Comparison of ENCODE assay signal across 8 mouse cellular contexts in the genomic region with DNA sequence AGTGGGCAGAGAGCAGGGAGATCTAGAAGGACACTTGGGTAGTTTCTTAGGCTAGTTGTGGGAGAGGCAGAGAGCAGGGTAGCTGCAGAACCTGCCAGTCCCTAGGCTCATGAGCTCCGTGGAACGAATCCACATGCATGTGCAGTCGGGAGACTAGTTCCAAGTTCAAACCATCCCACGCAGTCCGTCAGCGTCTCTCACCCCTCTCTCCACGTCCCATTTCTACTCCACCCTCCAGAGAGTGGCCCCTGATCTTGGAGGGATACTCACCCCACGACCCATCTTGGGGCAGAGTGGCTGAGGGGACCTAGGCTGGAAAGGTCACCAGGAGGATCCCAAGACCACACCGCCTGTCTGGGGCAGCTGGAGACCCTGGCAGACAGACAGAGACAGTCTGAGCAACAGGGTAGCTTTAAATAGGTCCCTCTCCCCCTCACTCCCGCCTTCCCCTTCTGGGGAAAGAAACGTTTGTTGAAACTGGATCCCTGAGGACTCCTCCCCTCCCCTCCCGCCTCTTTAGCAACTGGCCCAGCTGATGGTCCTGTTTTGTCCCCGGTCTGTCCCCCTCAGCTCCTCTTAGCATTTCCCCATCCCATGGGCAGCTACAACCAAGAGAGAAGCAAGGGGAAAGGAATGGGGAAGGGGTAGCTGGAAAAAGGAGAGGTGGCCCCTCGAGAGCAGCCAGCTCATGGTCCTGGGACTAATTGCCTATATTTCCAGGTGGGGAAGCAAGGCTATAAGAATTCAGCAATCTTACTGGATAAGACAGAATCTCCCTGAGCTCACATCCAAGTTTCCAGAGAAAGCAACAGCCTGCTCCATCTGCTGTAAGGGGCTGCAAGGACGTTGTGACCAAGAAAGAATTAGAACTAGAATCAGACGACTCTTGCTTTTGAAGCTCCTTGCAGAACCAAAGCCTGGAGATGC. TPM values are rescaled to one million over a fixed set of nuclear protein-coding genes. Genes with fewer than 3 reads are reported as not detected.
DNase-seq lines count a peak whose midpoint lies in the region; ATAC-seq lines count a peak whose summit lies in the region.

Gene Atp1a2 (minus strand): TSS at position 454 of the 927 bp plus-strand sequence.

- H3K27me3 ChIP-seq in liver, embryonic 11.5 days (replicated peaks; ENCODE audit: control insufficient read depth, insufficient read depth, low read length) = peaks cover 49% of the 10 kb centered on the region
- peaks cover 9% of the 10 kb centered on the region; the same call in 1 of the 2 replicates for H3K27me3 ChIP-seq in forebrain, embryonic 12.5 days
- H3K27me3 ChIP-seq in heart, embryonic 14.5 days (ENCODE audit: control insufficient read depth, insufficient read depth, low read length) = no peaks in the 10 kb centered on the region
- no peaks in the 10 kb centered on the region for H3K27me3 ChIP-seq in stomach, embryonic 15.5 days (replicated peaks)

- no peak within 1 kb of the TSS for H3K4me3 ChIP-seq in liver, embryonic 11.5 days (ENCODE audit: low read depth, low read length)
- H3K4me3 ChIP-seq in forebrain, embryonic 12.5 days (replicated peaks) = peak within 1 kb of the TSS; percentile 19
- peak within 1 kb of the TSS; percentile 42 to 66 for H3K4me3 ChIP-seq in heart, embryonic 14.5 days (ENCODE audit: control insufficient read depth in 1 of 2, insufficient read depth in 1 of 2, low read depth in 1 of 2, low read length in 2 of 2)
- peak within 1 kb of the TSS; percentile 26 for H3K4me3 ChIP-seq in stomach, embryonic 15.5 days (replicated peaks)

- 0 out of 2 replicates have a peak within 1 kb of the TSS, but pooled peaks have one; percentile 8 for H3K4me2 ChIP-seq in liver, embryonic 11.5 days
- peak within 1 kb of the TSS; percentile 40 for H3K4me2 ChIP-seq in forebrain, embryonic 12.5 days
- H3K4me2 ChIP-seq in heart, embryonic 14.5 days (ENCODE audit: low read length) = peak within 1 kb of the TSS; percentile 75
- peak within 1 kb of the TSS; percentile 51 for H3K4me2 ChIP-seq in stomach, embryonic 15.5 days

- no peak for ATAC-seq in liver, embryonic 11.5 days (replicated peaks; ENCODE audit: low FRiP score)
- peak; percentile 42 for ATAC-seq in forebrain, embryonic 12.5 days (ENCODE audit: low FRiP score)
- peak; percentile 73 for ATAC-seq in heart, embryonic 14.5 days (ENCODE audit: insufficient number of reproducible peaks, insufficient read depth, low FRiP score, low read depth)
- peak; percentile 28; the same call in 1 of the 2 replicates for ATAC-seq in stomach, embryonic 15.5 days (ENCODE audit: insufficient read depth, low FRiP score, low read depth)

- H3K9ac ChIP-seq in liver, embryonic 11.5 days (ENCODE audit: low read depth, low read length) = no peak within 1 kb of the TSS
- 0 out of 2 replicates have a peak within 1 kb of the TSS, but pooled peaks have one; percentile 8 for H3K9ac ChIP-seq in forebrain, embryonic 12.5 days
- peak within 1 kb of the TSS; percentile 78 for H3K9ac ChIP-seq in heart, embryonic 14.5 days (ENCODE audit: low read length)
- no peak within 1 kb of the TSS for H3K9ac ChIP-seq in stomach, embryonic 15.5 days

- no peak within 1 kb of the TSS for H3K27ac ChIP-seq in liver, embryonic 11.5 days (ENCODE audit: low read depth, low read length)
- peak within 1 kb of the TSS; percentile 59 for H3K27ac ChIP-seq in forebrain, embryonic 12.5 days
- H3K27ac ChIP-seq in heart, embryonic 14.5 days (replicated peaks in 1 of 2; ENCODE audit: control insufficient read depth in 1 of 2, insufficient read depth in 1 of 2, low read depth in 2 of 2, low read length in 2 of 2) = peak within 1 kb of the TSS; percentile 86 to 93
- peak within 1 kb of the TSS; percentile 71 for H3K27ac ChIP-seq in stomach, embryonic 15.5 days

- DNase-seq in liver, embryonic 11.5 days (ENCODE audit: low spot score) = no peak
- DNase-seq in liver = no peak
- DNase-seq in layer of hippocampus, postnatal 25 days (ENCODE audit: extremely low spot score in 1 of 2, low spot score in 1 of 2) = no peak
- peak; percentile 39 for DNase-seq in mesoderm, embryonic 11.5 days (ENCODE audit: low read depth, low spot score)
- DNase-seq in MN1 (ENCODE audit: low spot score) = no peak

- H3K4me1 ChIP-seq in liver, embryonic 11.5 days (replicated peaks; ENCODE audit: control insufficient read depth, insufficient read depth, low read length) = peaks cover 9% of the 10 kb centered on the region
- peaks cover 59% of the 10 kb centered on the region for H3K4me1 ChIP-seq in forebrain, embryonic 12.5 days
- peaks cover 55 to 64% of the 10 kb centered on the region in 2 experiments for H3K4me1 ChIP-seq in heart, embryonic 14.5 days (ENCODE audit: control insufficient read depth in 2 of 2, insufficient read depth in 2 of 2, low read length in 2 of 2)
- peaks cover 28% of the 10 kb centered on the region for H3K4me1 ChIP-seq in stomach, embryonic 15.5 days

- H3K36me3 ChIP-seq in liver, embryonic 11.5 days (ENCODE audit: control insufficient read depth, insufficient read depth, low read length) = no peaks in the 10 kb centered on the region
- no peaks in the 10 kb centered on the region for H3K36me3 ChIP-seq in forebrain, embryonic 12.5 days (replicated peaks)
- H3K36me3 ChIP-seq in heart, embryonic 14.5 days (ENCODE audit: control insufficient read depth, insufficient read depth, low read length) = peaks cover 5% of the 10 kb centered on the region
- H3K36me3 ChIP-seq in stomach, embryonic 15.5 days = no peaks in the 10 kb centered on the region

- no peaks in the 10 kb centered on the region for H3K9me3 ChIP-seq in liver, embryonic 11.5 days (ENCODE audit: control insufficient read depth, low read length)
- H3K9me3 ChIP-seq in forebrain, embryonic 12.5 days = no peaks in the 10 kb centered on the region
- H3K9me3 ChIP-seq in heart, embryonic 14.5 days (ENCODE audit: control insufficient read depth, low read length) = no peaks in the 10 kb centered on the region
- no peaks in the 10 kb centered on the region for H3K9me3 ChIP-seq in stomach, embryonic 15.5 days

- 12% methylated on average over 16 of the region's 16 CpGs for WGBS in liver, embryonic 11.5 days
- WGBS in forebrain, embryonic 12.5 days = 11% methylated on average over 15 of the region's 16 CpGs
- WGBS in heart, embryonic 14.5 days = 7% methylated on average over 16 of the region's 16 CpGs
- 9% methylated on average over 16 of the region's 16 CpGs for WGBS in stomach, embryonic 15.5 days

RNA-seq across cellular contexts. Expression of gene Atp1a2, which starts in this region (rescaled TPM):
- 0.16 and 0.22 TPM in 2 replicates for polyA plus RNA-seq in liver, embryonic 11.5 days (2014; fragmentation: Nextera tagmentation; extraction: Ambion mirVana)
- 9.5 and 10.8 TPM in 2 replicates for polyA plus RNA-seq in forebrain, embryonic 12.5 days (2016; fragmentation: Nextera tagmentation; extraction: Ambion mirVana)
- 5.3 and 7.3 TPM in 2 replicates for polyA plus RNA-seq in heart, embryonic 14.5 days (2014; fragmentation: Nextera tagmentation; extraction: Ambion mirVana)
- total RNA-seq in layer of hippocampus, postnatal 25 days (2021) = 100 to 1,000 TPM; 592 to 599 TPM
- 4.2 and 4.3 TPM in 2 replicates for polyA plus RNA-seq in stomach, embryonic 15.5 days (2015; fragmentation: Nextera tagmentation; extraction: Ambion mirVana)

Comparison
In these comparisons a context has a peak if more than half of its experiments do, and no peak if none do; other contexts are left out.
1. H3K4me2 ChIP-seq: peak in every context shown above with its lines; median percentile 75 in heart, embryonic 14.5 days; 51 in stomach, embryonic 15.5 days; 40 in forebrain, embryonic 12.5 days; 8 in liver, embryonic 11.5 days.
2. H3K9ac ChIP-seq: peak in forebrain, embryonic 12.5 days (single experiment) and heart, embryonic 14.5 days (single experiment); none in liver, embryonic 11.5 days (single experiment) and stomach, embryonic 15.5 days (single experiment).